Mouse (Mus musculus) intestine, embryonic 15.5 days (tissue): Measurements from ENCODE around the gene Wdr48. TPM values are rescaled to one million over a fixed set of nuclear protein-coding genes. Genes with fewer than 3 reads are reported as not detected.

Experiments
- ATAC-seq: fragments of 200-750 bp; cut with Nextera tagmentation; 2 replicates; pipeline ENCODE4 v1.8.0; 2017; ENCODE audit warnings: moderate TSS enrichment, moderate library complexity
- H3K27ac ChIP-seq: fragments of 300-500 bp; sonication (generic); 2 replicates; pipeline ENCODE4 v1.5.1; 2015; ENCODE audit warnings: mild to moderate bottlenecking, inconsistent platforms
- H3K27me3 ChIP-seq: fragments of 300-500 bp; sonication (generic); replicated peaks from 2 replicates; pipeline ENCODE4 v1.6.1; 2015; ENCODE audit warnings: inconsistent platforms
- H3K36me3 ChIP-seq: fragments of 300-500 bp; sonication (generic); 2 replicates; pipeline ENCODE4 v1.6.1; 2015; ENCODE audit warnings: inconsistent platforms
- H3K4me1 ChIP-seq: fragments of 300-500 bp; sonication (generic); replicated peaks from 2 replicates; pipeline ENCODE4 v1.6.1; 2015; ENCODE audit warnings: inconsistent platforms
- H3K4me2 ChIP-seq: fragments of 300-500 bp; sonication (generic); replicated peaks from 2 replicates; pipeline ENCODE4 v1.6.1; 2015; ENCODE audit warnings: mild to moderate bottlenecking, inconsistent platforms
- H3K4me3 ChIP-seq: fragments of 300-500 bp; sonication (generic); replicated peaks from 2 replicates; pipeline ENCODE4 v1.5.1; 2015; ENCODE audit warnings: inconsistent platforms
- H3K9ac ChIP-seq: fragments of 300-500 bp; sonication (generic); 2 replicates; pipeline ENCODE4 v1.6.1; 2015; ENCODE audit warnings: inconsistent platforms
- H3K9me3 ChIP-seq: fragments of 300-500 bp; sonication (generic); 2 replicates; pipeline ENCODE4 v1.6.1; 2016; ENCODE audit warnings: inconsistent platforms
- WGBS: fragments of 180-500 bp; shearing (Covaris S2); methylation state at CpG from one replicate; pipeline ENCODE4 v1.1.7; 2015; 5-methylcytosine and 5-hydroxymethylcytosine counted together
- polyA plus RNA-seq: library from polyadenylated mRNA; unstranded; fragments of >200 nt; fragmentation: Nextera tagmentation; extraction: Ambion mirVana; gene quantifications from 2 replicates; pipeline ENCODE4 v1.2.1, GENCODE M21; 2015

Wdr48 gene
- polyA plus RNA-seq, 1 experiment from 2014 or later, result 41.6 TPM

- no peaks in the 10 kb centered on the region for H3K9me3 ChIP-seq
- no peak overlapping the region for H3K27ac ChIP-seq
- H3K27me3 ChIP-seq, result no peaks in the 10 kb centered on the region
- no peak for ATAC-seq
- peaks cover 32% of the 10 kb centered on the region for H3K4me1 ChIP-seq
- WGBS, result 91% methylated on average over 27 of the region's 27 CpGs
- no peak overlapping the region for H3K9ac ChIP-seq
- peaks cover 22% of the 10 kb centered on the region for H3K36me3 ChIP-seq
- no peak overlapping the region for H3K4me3 ChIP-seq
- no peak overlapping the region for H3K4me2 ChIP-seq
Measured at GRCm38 (mm10) chr9:119973869-119974520, 79.3 kb downstream of the Wdr48 start.

- Histone ChIP-seq H3K4me3 (no peak overlapping the region), H3K9me3 (no peaks in the 10 kb centered on the region), H3K27me3 (no peaks in the 10 kb centered on the region), H3K36me3 (peaks cover 22% of the 10 kb centered on the region), H3K4me1 (peaks cover 36% of the 10 kb centered on the region), H3K4me2 (no peak overlapping the region), H3K27ac (no peak overlapping the region), H3K9ac (no peak overlapping the region)
- no peak for ATAC-seq
- 79% methylated on average over 5 of the region's 5 CpGs for WGBS
Measured at GRCm38 (mm10) chr9:119974609-119975008, 79.9 kb downstream of the Wdr48 start.

GRCm38 (mm10) chr9:119975286-119975685, 80.6 kb downstream of the Wdr48 start:
- ATAC-seq, result no peak
- H3K9me3 ChIP-seq, result no peaks in the 10 kb centered on the region
- peaks cover 42% of the 10 kb centered on the region for H3K4me1 ChIP-seq
- H3K36me3 ChIP-seq, result peaks cover 22% of the 10 kb centered on the region
- H3K4me2 ChIP-seq, result no peak overlapping the region
- no peak overlapping the region for H3K27ac ChIP-seq
- H3K9ac ChIP-seq, result no peak overlapping the region
- WGBS, result 87% methylated on average over 4 of the region's 4 CpGs
- H3K27me3 ChIP-seq, result no peaks in the 10 kb centered on the region
- no peak overlapping the region for H3K4me3 ChIP-seq

Other genes starting within 250 kb of the Wdr48 start
- gene Scn10a, start 175.6 kb upstream of the Wdr48 start, polyA plus RNA-seq, result not detected in 2 replicates
- gene Scn11a, start 69.4 kb upstream of the Wdr48 start, polyA plus RNA-seq, result 0.04 TPM in 1 of 2 replicates, not detected in the other
- gene Gorasp1, start 42.7 kb downstream of the Wdr48 start, polyA plus RNA-seq, result 29.3 and 29.6 TPM in 2 replicates
- gene Ttc21a, start 42.7 kb downstream of the Wdr48 start, polyA plus RNA-seq, result 0.11 TPM in 2 replicates
- 5.3 and 5.9 TPM in 2 replicates for gene Csrnp1, start 89.8 kb downstream of the Wdr48 start, polyA plus RNA-seq
- gene Xirp1, start 128.7 kb downstream of the Wdr48 start, polyA plus RNA-seq, result 0.06 TPM in 1 of 2 replicates, not detected in the other
- gene Cx3cr1, start 175.0 kb downstream of the Wdr48 start, polyA plus RNA-seq, result 9.6 and 10.9 TPM in 2 replicates
- gene Ccr8, start 197.2 kb downstream of the Wdr48 start, polyA plus RNA-seq, result 0.14 and 0.40 TPM in 2 replicates
- gene Slc25a38, start 215.5 kb downstream of the Wdr48 start, polyA plus RNA-seq, result 25.2 and 30.2 TPM in 2 replicates
- 1,311 and 1,452 TPM in 2 replicates for gene Rpsa, start 232.8 kb downstream of the Wdr48 start, polyA plus RNA-seq